Mouse (Mus musculus) B cell, adult 2 months (primary cell): Measurements from ENCODE around the gene Mapk14.

Source experiments
- DNase-seq, 2 experiments: peaks; one replicate each; pipeline ENCODE4 v3.0.0; 2022

Gene Mapk14

GRCm38 (mm10) chr17:28743916-28744315, 52.8 kb downstream of the Mapk14 start:
- DNase-seq, result peak; percentile 23

GRCm38 (mm10) chr17:28745773-28746172, 54.6 kb downstream of the Mapk14 start:
- no peak for DNase-seq

GRCm38 (mm10) chr17:28748001-28748400, 56.9 kb downstream of the Mapk14 start:
- no peak for DNase-seq

- no peak for DNase-seq
Measured at GRCm38 (mm10) chr17:28750580-28750979, 59.5 kb downstream of the Mapk14 start.

- no peak for DNase-seq
Measured at GRCm38 (mm10) chr17:28756447-28756846, 65.3 kb downstream of the Mapk14 start.

- no peak for DNase-seq
Measured at GRCm38 (mm10) chr17:28757470-28757869, 66.3 kb downstream of the Mapk14 start.

GRCm38 (mm10) chr17:28760736-28761312, 69.7 kb downstream of the Mapk14 start:
- DNase-seq, result no peak

GRCm38 (mm10) chr17:28761871-28762270, 70.7 kb downstream of the Mapk14 start:
- DNase-seq, result peak; percentile 87 to 88

- no peak for DNase-seq
Measured at GRCm38 (mm10) chr17:28766203-28766602, 75.1 kb downstream of the Mapk14 start.

- DNase-seq, result no peak
Measured at GRCm38 (mm10) chr17:28766781-28767515, 75.8 kb downstream of the Mapk14 start.

GRCm38 (mm10) chr17:28769121-28769874, 78.2 kb downstream of the Mapk14 start, which contains the start of gene Mapk13:
TSS of gene Mapk13 (plus strand) at chr17:28769297.
- peak; percentile 16 to 26 for DNase-seq

GRCm38 (mm10) chr17:28769875-28770421, 78.8 kb downstream of the Mapk14 start:
- DNase-seq, result peak in 1 of 2 experiments; percentile 6

GRCm38 (mm10) chr17:28771289-28771688, 80.2 kb downstream of the Mapk14 start:
- no peak for DNase-seq

- DNase-seq, result peak; percentile 38 to 39
Measured at GRCm38 (mm10) chr17:28774303-28774702, 83.2 kb downstream of the Mapk14 start.

- DNase-seq, result no peak
Measured at GRCm38 (mm10) chr17:28775161-28775560, 84.0 kb downstream of the Mapk14 start.

GRCm38 (mm10) chr17:28776817-28777216, 85.7 kb downstream of the Mapk14 start:
- no peak for DNase-seq

GRCm38 (mm10) chr17:28777231-28778005, 86.3 kb downstream of the Mapk14 start:
- DNase-seq, result no peak

- no peak for DNase-seq
Measured at GRCm38 (mm10) chr17:28779735-28780134, 88.6 kb downstream of the Mapk14 start.

- DNase-seq, result no peak
Measured at GRCm38 (mm10) chr17:28780836-28781235, 89.7 kb downstream of the Mapk14 start.

- DNase-seq, result no peak
Measured at GRCm38 (mm10) chr17:28781290-28782045, 90.3 kb downstream of the Mapk14 start.

- no peak for DNase-seq
Measured at GRCm38 (mm10) chr17:28785036-28785435, 93.9 kb downstream of the Mapk14 start.

GRCm38 (mm10) chr17:28787507-28787906, 96.4 kb downstream of the Mapk14 start:
- DNase-seq, result no peak
